Mouse (Mus musculus) ES-Bruce4 (cell line): Measurements from ENCODE around the gene Usp44. TPM values are rescaled to one million over a fixed set of nuclear protein-coding genes. Genes with fewer than 3 reads are reported as not detected.

Experiments
- H3K27ac ChIP-seq: 2 replicates; pipeline ENCODE4 v1.5.1; 2012; ENCODE audit warnings: low read length, inconsistent platforms; ENCODE audit not compliant: insufficient read depth
- H3K27me3 ChIP-seq: 2 replicates; pipeline ENCODE4 v1.6.1; 2012; ENCODE audit warnings: mild to moderate bottlenecking, low read length, inconsistent platforms; ENCODE audit not compliant: control insufficient read depth, poor library complexity, insufficient read depth, severe bottlenecking
- H3K36me3 ChIP-seq: 2 replicates; pipeline ENCODE4 v1.6.1; 2012; ENCODE audit warnings: inconsistent platforms, mild to moderate bottlenecking, low read length, moderate library complexity; ENCODE audit not compliant: control insufficient read depth, poor library complexity, insufficient read depth, severe bottlenecking
- H3K4me1 ChIP-seq: one replicate; pipeline ENCODE4 v1.8.1; 2011; ENCODE audit warnings: low read length; ENCODE audit not compliant: control insufficient read depth, insufficient read depth
- H3K4me3 ChIP-seq: 2 replicates; pipeline ENCODE4 v1.5.1; 2011; ENCODE audit warnings: low read depth, mild to moderate bottlenecking, low read length
- H3K9ac ChIP-seq: 2 replicates; pipeline ENCODE4 v1.6.1; 2012; ENCODE audit warnings: low read depth, mild to moderate bottlenecking, inconsistent platforms; ENCODE audit not compliant: poor library complexity, severe bottlenecking
- H3K9me3 ChIP-seq: replicated peaks from 2 replicates; pipeline ENCODE4 v1.6.1; 2012; ENCODE audit warnings: mild to moderate bottlenecking, low read length, inconsistent platforms; ENCODE audit not compliant: control insufficient read depth, poor library complexity, insufficient read depth, severe bottlenecking
- CTCF ChIP-seq: IDR thresholded peaks from one replicate; pipeline ENCODE4 v1.8.1; 2011; ENCODE audit warnings: low read depth, low read length
- EP300 ChIP-seq: IDR thresholded peaks from 2 replicates; pipeline ENCODE4 v1.6.1; 2011; ENCODE audit warnings: low read depth, low read length; ENCODE audit not compliant: insufficient read depth
- POLR2A ChIP-seq: IDR thresholded peaks from one replicate; pipeline ENCODE4 v1.8.1; 2011; ENCODE audit warnings: low read length; ENCODE audit not compliant: insufficient read depth
- polyA plus RNA-seq: library from polyadenylated mRNA; stranded (reverse); fragments of >200 nt; gene quantifications from 2 replicates; pipeline ENCODE4 v1.2.4, GENCODE M21; 2011; ENCODE audit warnings: low read depth; ENCODE audit not compliant: missing spikeins, insufficient read depth, insufficient read length

The Usp44 gene
- polyA plus RNA-seq, 1 experiment: 19.2 TPM

DNA sequence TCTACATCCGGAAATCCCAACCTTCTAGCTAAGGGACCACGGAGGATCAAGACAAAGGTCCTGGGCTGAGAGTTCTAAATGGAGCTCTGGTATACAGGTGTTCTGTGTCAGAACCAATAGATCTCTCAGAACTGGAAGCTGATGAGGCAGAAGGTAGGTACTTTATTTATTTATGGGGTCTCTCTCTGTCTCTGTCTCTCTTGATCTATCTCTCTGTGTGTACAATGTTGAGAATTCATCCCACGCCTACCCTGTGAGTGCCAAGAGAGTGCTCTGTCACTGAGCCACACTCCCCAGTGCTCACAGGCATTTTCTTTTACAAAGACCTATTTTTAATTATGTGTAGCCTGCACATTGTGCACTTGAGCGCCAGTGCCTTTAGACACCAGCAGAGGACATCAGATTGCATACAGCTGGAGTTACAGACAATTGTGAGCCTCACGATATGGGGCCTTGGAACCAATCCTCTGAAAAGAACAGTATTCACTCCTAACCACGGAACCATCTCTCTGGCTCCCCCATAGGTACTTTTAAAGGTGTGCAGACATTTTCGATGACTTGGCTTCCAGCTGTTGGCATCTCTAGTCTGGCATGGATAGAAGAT lies 65.8 kb downstream of the Usp44 start, which contains the start of gene Metap2:
TSS of gene Metap2 (minus strand) at position 51 of the 604 bp plus-strand sequence.
- H3K36me3 ChIP-seq: no peaks in the 10 kb centered on the region
- H3K27me3 ChIP-seq: no peaks in the 10 kb centered on the region
- H3K4me1 ChIP-seq: no peaks in the 10 kb centered on the region
- TF ChIP-seq EP300 (no peak), POLR2A (no peak), CTCF (no peak)
- no peak within 1 kb of the TSS for H3K4me3 ChIP-seq
- no peak within 1 kb of the TSS for H3K9ac ChIP-seq
- no peak within 1 kb of the TSS for H3K27ac ChIP-seq
- no peaks in the 10 kb centered on the region for H3K9me3 ChIP-seq

DNA sequence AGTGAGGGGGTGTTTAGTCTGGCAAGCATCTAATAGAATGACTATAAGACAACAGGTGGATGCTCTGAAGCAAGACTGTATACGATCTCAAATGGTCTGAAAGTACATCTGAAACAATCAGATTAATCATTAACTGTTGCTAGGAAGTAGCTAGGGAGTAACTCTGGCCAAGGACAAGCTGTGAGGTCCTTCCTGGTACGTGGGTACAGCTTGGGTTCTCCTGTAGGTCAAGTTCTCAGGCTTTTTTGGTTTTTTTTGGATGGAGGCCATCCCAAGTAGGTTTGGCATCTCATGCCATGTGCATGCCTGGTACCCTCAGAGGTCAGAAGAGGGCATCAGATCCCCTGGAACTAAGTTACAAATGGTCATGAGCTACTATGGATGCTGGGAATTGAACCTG lies 67.9 kb downstream of the Usp44 start:
- no peaks in the 10 kb centered on the region for H3K4me1 ChIP-seq
- no peak overlapping the region for H3K4me3 ChIP-seq
- TF ChIP-seq CTCF: no peak
- TF ChIP-seq EP300: no peak
- TF ChIP-seq POLR2A: no peak
- H3K9me3 ChIP-seq: no peaks in the 10 kb centered on the region
- H3K27ac ChIP-seq: no peak overlapping the region
- no peaks in the 10 kb centered on the region for H3K36me3 ChIP-seq
- H3K27me3 ChIP-seq: no peaks in the 10 kb centered on the region
- H3K9ac ChIP-seq: no peak overlapping the region

- H3K27me3 ChIP-seq: no peaks in the 10 kb centered on the region
- H3K4me1 ChIP-seq: no peaks in the 10 kb centered on the region
- H3K36me3 ChIP-seq: no peaks in the 10 kb centered on the region
- no peak overlapping the region for H3K27ac ChIP-seq
- TF ChIP-seq EP300 (no peak), CTCF (no peak), POLR2A (no peak)
- H3K4me3 ChIP-seq: no peak overlapping the region
- H3K9me3 ChIP-seq: no peaks in the 10 kb centered on the region
- H3K9ac ChIP-seq: no peak overlapping the region
These were observed 68.6 kb downstream of the Usp44 start for GRCm38 (mm10) chr10:93899907-93900306.

- Histone ChIP-seq H3K9me3 (no peaks in the 10 kb centered on the region), H3K4me1 (peaks cover 2% of the 10 kb centered on the region), H3K9ac (no peak overlapping the region), H3K27ac (no peak overlapping the region), H3K4me3 (no peak overlapping the region; the same call in 1 of the 2 replicates), H3K27me3 (no peaks in the 10 kb centered on the region), H3K36me3 (no peaks in the 10 kb centered on the region)
- TF ChIP-seq CTCF (no peak), EP300 (no peak), POLR2A (no peak)
These were observed 76.0 kb downstream of the Usp44 start for GRCm38 (mm10) chr10:93907376-93907775.

Other genes with a start within 250 kb of the Usp44 start
- gene Snrpf, start 241.8 kb upstream of the Usp44 start, polyA plus RNA-seq: 67.6 and 73.2 TPM in 2 replicates
- gene Ntn4, start 190.9 kb upstream of the Usp44 start, polyA plus RNA-seq: 2.2 TPM in 2 replicates
- 293 and 328 TPM in 2 replicates for gene Metap2, start 65.5 kb downstream of the Usp44 start, polyA plus RNA-seq
- 15.4 and 17.3 TPM in 2 replicates for gene Vezt, start 204.3 kb downstream of the Usp44 start, polyA plus RNA-seq
- gene Fgd6, start 204.4 kb downstream of the Usp44 start, polyA plus RNA-seq: 5.3 and 5.8 TPM in 2 replicates